Mouse (Mus musculus) CH12.LX (cell line): Measurements from ENCODE around the gene 3110009E18Rik. TPM values are rescaled to one million over a fixed set of nuclear protein-coding genes. Genes with fewer than 3 reads are reported as not detected.
A peak's percentile ranks its signal among the peaks of the same experiment; 100 is the strongest.

Experiments
- DNase-seq: peaks from one replicate; pipeline ENCODE4 v3.0.0-alpha.2; 2013; ENCODE audit errors: extremely low read depth
- H3K27ac ChIP-seq: 2 replicates; pipeline ENCODE4 v1.5.1; 2012; ENCODE audit warnings: low read depth, mild to moderate bottlenecking, control low read depth, moderate library complexity; ENCODE audit not compliant: insufficient read depth
- H3K27me3 ChIP-seq: replicated peaks from 2 replicates; pipeline ENCODE3; 2012; ENCODE audit warnings: inconsistent platforms
- H3K36me3 ChIP-seq, 2 experiments: replicated peaks in 1 of 2; 2 replicates each; pipeline versions ENCODE3 to v1.6.1; 2012; ENCODE audit warnings: inconsistent platforms in 1 of 2, low read length in 1 of 2, mild to moderate bottlenecking in 1 of 2, mixed read lengths in 1 of 2, moderate library complexity in 1 of 2; ENCODE audit not compliant: control insufficient read depth in 1 of 2, insufficient read depth in 1 of 2
- H3K4me1 ChIP-seq, 2 experiments: 2 replicates each; pipeline ENCODE4 v1.6.1; 2012; ENCODE audit warnings: inconsistent platforms in 1 of 2, moderate library complexity in 1 of 2; ENCODE audit not compliant: insufficient read depth in 2 of 2, control insufficient read depth in 1 of 2
- H3K4me2 ChIP-seq: 2 replicates; pipeline ENCODE4 v1.6.1; 2012; ENCODE audit warnings: low read depth, mild to moderate bottlenecking, control low read depth; ENCODE audit not compliant: poor library complexity, insufficient read depth, severe bottlenecking
- H3K4me3 ChIP-seq, 3 experiments: fragments of 150-350 bp in 1 of 3; sonication (generic) in 1 of 3; replicated peaks in 1 of 3; 2 replicates each; pipeline versions ENCODE3 to v1.5.1; 2011 to 2012; ENCODE audit warnings: low read depth in 2 of 3, low read length in 2 of 3, mild to moderate bottlenecking in 2 of 3, moderate library complexity in 2 of 3, control low read depth in 1 of 3, improper control_type of control experiment in 1 of 3, inconsistent platforms in 1 of 3, mixed read lengths in 1 of 3; ENCODE audit not compliant: poor library complexity in 1 of 3
- H3K79me2 ChIP-seq: replicated peaks from 2 replicates; pipeline ENCODE4 v1.6.1; 2012; ENCODE audit warnings: mild to moderate bottlenecking, moderate library complexity; ENCODE audit not compliant: control insufficient read depth, poor library complexity, insufficient read depth, severe bottlenecking; ENCODE audit errors: extremely low read depth
- H3K9ac ChIP-seq: 2 replicates; pipeline ENCODE4 v1.6.1; 2012; ENCODE audit warnings: low read depth, mild to moderate bottlenecking, control low read depth, moderate library complexity; ENCODE audit not compliant: insufficient read depth
- H3K9me3 ChIP-seq: replicated peaks from 2 replicates; pipeline ENCODE3; 2012; ENCODE audit warnings: low read length, inconsistent platforms, mixed read lengths
- BHLHE40 ChIP-seq: IDR thresholded peaks from 2 replicates; pipeline ENCODE4 v1.6.1; 2011; ENCODE audit warnings: mild to moderate bottlenecking, low read depth, low read length, improper control_type of control experiment
- CHD1 ChIP-seq: IDR thresholded peaks from 2 replicates; pipeline ENCODE4 v1.6.1; 2012; ENCODE audit warnings: low read depth, low read length, improper control_type of control experiment, inconsistent platforms
- CHD2 ChIP-seq: IDR thresholded peaks from 2 replicates; pipeline ENCODE4 v1.6.1; 2011; ENCODE audit warnings: low read length, improper control_type of control experiment
- CTCF ChIP-seq, 2 experiments: IDR thresholded peaks in 1 of 2; conservative IDR thresholded peaks in 1 of 2; 2 replicates each; pipeline ENCODE4 v1.5.1; 2011 to 2012; ENCODE audit warnings: low read depth in 2 of 2, low read length in 2 of 2, improper control_type of control experiment in 1 of 2, inconsistent platforms in 1 of 2, mild to moderate bottlenecking in 1 of 2, moderate library complexity in 1 of 2
- E2F4 ChIP-seq: IDR thresholded peaks from 2 replicates; pipeline ENCODE4 v1.6.1; 2011; ENCODE audit warnings: low read depth, low read length, improper control_type of control experiment; ENCODE audit not compliant: insufficient replicate concordance
- ELF1 ChIP-seq: IDR thresholded peaks from 2 replicates; pipeline ENCODE4 v1.6.1; 2014; ENCODE audit warnings: low read depth, mild to moderate bottlenecking, inconsistent platforms, low read length, improper control_type of control experiment
- EP300 ChIP-seq: IDR thresholded peaks from 2 replicates; pipeline ENCODE4 v1.6.1; 2011; ENCODE audit warnings: low read length, improper control_type of control experiment
- ETS1 ChIP-seq: conservative IDR thresholded peaks from 2 replicates; pipeline ENCODE4 v1.6.1; 2012; ENCODE audit warnings: low read depth, mild to moderate bottlenecking, inconsistent platforms, low read length, improper control_type of control experiment, moderate library complexity
- GABPA ChIP-seq: IDR thresholded peaks from 2 replicates; pipeline ENCODE4 v1.6.1; 2012; ENCODE audit warnings: low read depth, low read length, improper control_type of control experiment, inconsistent platforms; ENCODE audit not compliant: insufficient replicate concordance
- HCFC1 ChIP-seq: IDR thresholded peaks from 2 replicates; pipeline ENCODE4 v1.6.1; 2012; ENCODE audit warnings: low read depth, mild to moderate bottlenecking, inconsistent platforms, low read length, improper control_type of control experiment
- IRF4 ChIP-seq: IDR thresholded peaks from 2 replicates; pipeline ENCODE4 v1.6.1; 2014; ENCODE audit warnings: low read depth, mild to moderate bottlenecking, inconsistent platforms, low read length, improper control_type of control experiment
- JUN ChIP-seq: IDR thresholded peaks from 2 replicates; pipeline ENCODE4 v1.6.1; 2011; ENCODE audit warnings: low read depth, mild to moderate bottlenecking, low read length, improper control_type of control experiment, moderate library complexity; ENCODE audit not compliant: insufficient read depth
- JUND ChIP-seq: conservative IDR thresholded peaks from 2 replicates; pipeline ENCODE4 v1.6.1; 2011; ENCODE audit warnings: low read depth, low read length, improper control_type of control experiment
- KAT2A ChIP-seq: IDR thresholded peaks from 2 replicates; pipeline ENCODE4 v1.6.1; 2012; ENCODE audit warnings: low read length, improper control_type of control experiment, inconsistent platforms; ENCODE audit not compliant: insufficient replicate concordance
- MAFK ChIP-seq: IDR thresholded peaks from 2 replicates; pipeline ENCODE4 v1.6.1; 2011; ENCODE audit warnings: low read length, improper control_type of control experiment; ENCODE audit not compliant: insufficient replicate concordance
- MAX ChIP-seq: IDR thresholded peaks from 2 replicates; pipeline ENCODE4 v1.6.1; 2011; ENCODE audit warnings: low read length, improper control_type of control experiment
- MAZ ChIP-seq: IDR thresholded peaks from 2 replicates; pipeline ENCODE4 v1.6.1; 2012; ENCODE audit warnings: low read depth, mild to moderate bottlenecking, inconsistent platforms, low read length, improper control_type of control experiment, moderate library complexity
- MEF2A ChIP-seq: IDR thresholded peaks from 2 replicates; pipeline ENCODE4 v1.6.1; 2014; ENCODE audit warnings: low read depth, mild to moderate bottlenecking, inconsistent platforms, low read length, improper control_type of control experiment, borderline replicate concordance
- MXI1 ChIP-seq: IDR thresholded peaks from 2 replicates; pipeline ENCODE4 v1.6.1; 2011; ENCODE audit warnings: mild to moderate bottlenecking, low read depth, low read length, improper control_type of control experiment
- MYC ChIP-seq: IDR thresholded peaks from 2 replicates; pipeline ENCODE4 v1.6.1; 2011; ENCODE audit warnings: low read depth, mild to moderate bottlenecking, improper control_type of control experiment, low read length
- NELFE ChIP-seq: IDR thresholded peaks from 2 replicates; pipeline ENCODE4 v1.6.1; 2011; ENCODE audit warnings: low read depth, low read length, improper control_type of control experiment
- NRF1 ChIP-seq: IDR thresholded peaks from 2 replicates; pipeline ENCODE4 v1.6.1; 2014; ENCODE audit warnings: low read depth, mild to moderate bottlenecking, inconsistent platforms, low read length, improper control_type of control experiment, moderate library complexity
- PAX5 ChIP-seq: IDR thresholded peaks from 2 replicates; pipeline ENCODE4 v1.6.1; 2012; ENCODE audit warnings: low read length, inconsistent platforms, mixed read lengths
- POLR2A ChIP-seq: IDR thresholded peaks from 2 replicates; pipeline ENCODE4 v1.6.1; 2011; ENCODE audit warnings: low read depth, mild to moderate bottlenecking, improper control_type of control experiment, low read length
- POLR2AphosphoS2 ChIP-seq: IDR thresholded peaks from 2 replicates; pipeline ENCODE4 v1.6.1; 2011; ENCODE audit warnings: low read depth, low read length, improper control_type of control experiment
- RAD21 ChIP-seq: IDR thresholded peaks from 2 replicates; pipeline ENCODE4 v1.6.1; 2011; ENCODE audit warnings: low read depth, mild to moderate bottlenecking, low read length, improper control_type of control experiment, moderate library complexity
- RCOR1 ChIP-seq: conservative IDR thresholded peaks from 2 replicates; pipeline ENCODE4 v1.6.1; 2012; ENCODE audit warnings: low read depth, mild to moderate bottlenecking, inconsistent platforms, low read length, improper control_type of control experiment
- SIN3A ChIP-seq: IDR thresholded peaks from 2 replicates; pipeline ENCODE4 v1.6.1; 2012; ENCODE audit warnings: low read length, improper control_type of control experiment, inconsistent platforms
- SMC3 ChIP-seq: IDR thresholded peaks from 2 replicates; pipeline ENCODE4 v1.6.1; 2011; ENCODE audit warnings: low read depth, low read length, improper control_type of control experiment
- TBP ChIP-seq: conservative IDR thresholded peaks from 2 replicates; pipeline ENCODE4 v1.6.1; 2011; ENCODE audit warnings: low read depth, low read length, improper control_type of control experiment
- TCF12 ChIP-seq: IDR thresholded peaks from 2 replicates; pipeline ENCODE4 v1.6.1; 2014; ENCODE audit warnings: low read depth, mild to moderate bottlenecking, inconsistent platforms, low read length, improper control_type of control experiment
- UBTF ChIP-seq: IDR thresholded peaks from 2 replicates; pipeline ENCODE4 v1.6.1; 2012; ENCODE audit warnings: low read depth, mild to moderate bottlenecking, inconsistent platforms, low read length, improper control_type of control experiment, moderate library complexity
- USF1 ChIP-seq: IDR thresholded peaks from 2 replicates; pipeline ENCODE4 v1.6.1; 2014; ENCODE audit warnings: low read depth, mild to moderate bottlenecking, inconsistent platforms, low read length, improper control_type of control experiment
- USF2 ChIP-seq: conservative IDR thresholded peaks from 2 replicates; pipeline ENCODE4 v1.6.1; 2011; ENCODE audit warnings: low read depth, low read length, improper control_type of control experiment
- ZC3H11A ChIP-seq: IDR thresholded peaks from 2 replicates; pipeline ENCODE4 v1.6.1; 2012; ENCODE audit warnings: low read depth, mild to moderate bottlenecking, inconsistent platforms, low read length, improper control_type of control experiment
- ZKSCAN1 ChIP-seq: IDR thresholded peaks from 2 replicates; pipeline ENCODE4 v1.6.1; 2012; ENCODE audit warnings: low read depth, inconsistent platforms, low read length, improper control_type of control experiment, borderline replicate concordance
- ZMIZ1 ChIP-seq: IDR thresholded peaks from 2 replicates; pipeline ENCODE4 v1.6.1; 2012; ENCODE audit warnings: low read depth, mild to moderate bottlenecking, inconsistent platforms, low read length, improper control_type of control experiment
- ZNF384 ChIP-seq: IDR thresholded peaks from 2 replicates; pipeline ENCODE4 v1.6.1; 2012; ENCODE audit warnings: low read depth, low read length, improper control_type of control experiment, inconsistent platforms
- dilution Hi-C: fragments of 300-500 bp; cut with MboI; formaldehyde crosslinking; loops from 2 replicates; pipeline ENCODE4 v1.14.3; 2020; ENCODE audit warnings: low sequenced_read_pairs; ENCODE audit not compliant: extremely low pct_unique_long_range_greater_than_20kb, extremely low pct_ligation_motif_present
- in situ Hi-C: fragments of 300-500 bp; cut with MboI; formaldehyde crosslinking; loops from 3 replicates; pipeline ENCODE4 v1.14.3; 2019; ENCODE audit warnings: low sequenced_read_pairs, low pct_ligation_motif_present, low pct_unique_long_range_greater_than_20kb, mixed read lengths
- polyA plus RNA-seq: library from polyadenylated mRNA; unstranded; fragments of >175 nt; gene quantifications from 2 replicates; pipeline ENCODE4 v1.2.1, GENCODE M21; 2012; ENCODE audit warnings: low read depth; ENCODE audit not compliant: insufficient read length
- total RNA-seq, 2 experiments: library from RNA; depleted of rRNA; stranded (reverse); fragments of 300-350 nt in 1 of 2; fragments of >200 nt in 1 of 2; gene quantifications; 2 replicates each; pipeline ENCODE4 v1.2.3; 2012 to 2014

The 3110009E18Rik gene
- total and polyA plus RNA-seq, 3 experiments: 2.7 to 5.9 (median 4.6) TPM

- Histone ChIP-seq H3K36me3 (peaks cover 0 to 2% of the 10 kb centered on the region in 2 experiments), H3K4me1 (peaks cover 11 to 20% of the 10 kb centered on the region in 2 experiments), H3K27me3 (no peaks in the 10 kb centered on the region), H3K4me3 (no peak overlapping the region), H3K79me2 (no peaks in the 10 kb centered on the region), H3K9ac (no peak overlapping the region), H3K4me2 (no peak overlapping the region), H3K9me3 (peaks cover 3% of the 10 kb centered on the region), H3K27ac (no peak overlapping the region; the same call in 1 of the 2 replicates)
- DNase-seq: peak; percentile 88
- TF ChIP-seq GABPA (peak; percentile 72), NELFE (no peak), SIN3A (peak; percentile 89), RCOR1 (peak; percentile 98), SMC3 (no peak), EP300 (peak; percentile 94), MXI1 (peak; percentile 82; the same call in 1 of the 2 replicates), JUN (peak; percentile 96), ETS1 (peak; percentile 100), CHD2 (peak; percentile 75), ELF1 (peak; percentile 47; the same call in 1 of the 2 replicates), JUND (peak; percentile 98), ZMIZ1 (peak; percentile 38; the same call in 1 of the 2 replicates), CTCF (conservative IDR thresholded peaks at IDR 0.05 in 1 of 2, IDR thresholded peaks at IDR 0.05 in 1 of 2; ENCODE audit: low read depth in 2 of 2, low read length in 2 of 2) (no peak), MEF2A (peak; percentile 89), KAT2A (0 out of 2 replicates have a peak, but pooled peaks have one; percentile 49), ZKSCAN1 (no peak), CHD1 (no peak), RAD21 (no peak), USF2 (no peak; the same call in 1 of the 2 replicates), MYC (peak; percentile 98), ZC3H11A (no peak), TBP (no peak), MAX (peak; percentile 96), BHLHE40 (peak; percentile 99), ZNF384 (0 out of 2 replicates have a peak, but pooled peaks have one; percentile 22), USF1 (peak; percentile 59), PAX5 (no peak), E2F4 (no peak), MAZ (peak; percentile 66; the same call in 1 of the 2 replicates), NRF1 (0 out of 2 replicates have a peak, but pooled peaks have one; percentile 23), POLR2AphosphoS2 (no peak), MAFK (peak; percentile 72; the same call in 1 of the 2 replicates), IRF4 (peak; percentile 100), POLR2A (no peak), TCF12 (peak; percentile 95), UBTF (0 out of 2 replicates have a peak, but pooled peaks have one; percentile 63), HCFC1 (peak; percentile 53; the same call in 1 of the 2 replicates)
- dilution Hi-C loops: no loop called here
- in situ Hi-C loops: no loop called here
Measured at GRCm38 (mm10) chr1:120135934-120136786, 15.2 kb downstream of the 3110009E18Rik start.
